Mouse (Mus musculus) erythroblast, embryonic 14.5 days (primary cell): ENCODE measurements around the gene Lsr.

Experiments
- GATA1 ChIP-seq: IDR thresholded peaks from 2 replicates; pipeline ENCODE4 v1.6.1; 2012; ENCODE audit warnings: low read length, inconsistent platforms, mixed read lengths
- TAL1 ChIP-seq: IDR thresholded peaks from 3 replicates; pipeline ENCODE4 v1.6.1; 2012; ENCODE audit warnings: low read length, inconsistent platforms, mixed read lengths

DNA sequence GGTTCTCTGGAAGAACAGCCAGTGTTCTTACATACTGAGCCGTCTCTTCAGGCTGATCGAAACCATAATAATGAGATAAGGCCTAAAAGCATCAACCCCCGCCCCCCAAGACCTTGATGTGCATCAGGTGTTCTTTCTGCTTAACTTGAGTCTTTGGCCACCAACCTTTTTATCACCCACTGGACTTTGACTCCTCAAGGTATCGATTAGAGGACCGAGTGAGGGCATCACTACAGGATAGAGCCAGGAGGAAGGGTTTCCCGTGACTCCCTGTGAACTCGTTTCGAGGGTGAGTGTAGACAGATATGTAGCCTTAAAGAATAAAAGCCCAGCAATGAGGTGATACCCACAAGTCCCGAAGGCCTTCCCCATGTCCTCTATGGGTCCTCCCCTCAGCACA, 12.1 kb upstream of the Lsr start:
- TF ChIP-seq TAL1: no peak
- TF ChIP-seq GATA1: no peak
